Mouse (Mus musculus): Measurements from ENCODE around the gene Gabrg3. TPM values are rescaled to one million over a fixed set of nuclear protein-coding genes. Genes with fewer than 3 reads are reported as not detected.
A peak's percentile ranks its signal among the peaks of the same experiment; 100 is the strongest.

Gabrg3 gene
- polyA plus RNA-seq, 1 experiment from 2014 or later = 8.3 TPM

GRCm38 (mm10) chr7:56914862-56915261, 472.1 kb downstream of the Gabrg3 start:
- Histone ChIP-seq H3K27me3 (ENCODE audit: control insufficient read depth, insufficient read depth, low read depth, low read length) (no peaks in the 10 kb centered on the region), H3K36me3 (ENCODE audit: control insufficient read depth, insufficient read depth, low read length) (no peaks in the 10 kb centered on the region), H3K4me2 (ENCODE audit: low read length) (no peak overlapping the region), H3K9ac (ENCODE audit: low read depth, low read length) (no peak overlapping the region), H3K4me3 (ENCODE audit: low read depth, low read length) (no peak overlapping the region), H3K27ac (ENCODE audit: low read length) (no peak overlapping the region), H3K9me3 (replicated peaks; ENCODE audit: control insufficient read depth, low read length, poor library complexity, severe bottlenecking) (no peaks in the 10 kb centered on the region), H3K4me1 (ENCODE audit: control insufficient read depth, insufficient read depth, low read length) (no peaks in the 10 kb centered on the region)
- 65% methylated on average over 2 of the region's 2 CpGs for WGBS
- peak; percentile 89 for ATAC-seq

- H3K4me2 ChIP-seq (ENCODE audit: low read length) = no peak overlapping the region
- WGBS = 39% methylated on average over 4 of the region's 4 CpGs
- no peak overlapping the region for H3K4me3 ChIP-seq (ENCODE audit: low read depth, low read length)
- ATAC-seq = no peak
- no peak overlapping the region for H3K9ac ChIP-seq (ENCODE audit: low read depth, low read length)
- no peaks in the 10 kb centered on the region for H3K27me3 ChIP-seq (ENCODE audit: control insufficient read depth, insufficient read depth, low read depth, low read length)
- no peaks in the 10 kb centered on the region for H3K9me3 ChIP-seq (replicated peaks; ENCODE audit: control insufficient read depth, low read length, poor library complexity, severe bottlenecking)
- H3K36me3 ChIP-seq (ENCODE audit: control insufficient read depth, insufficient read depth, low read length) = no peaks in the 10 kb centered on the region
- no peak overlapping the region for H3K27ac ChIP-seq (ENCODE audit: low read length)
- no peaks in the 10 kb centered on the region for H3K4me1 ChIP-seq (ENCODE audit: control insufficient read depth, insufficient read depth, low read length)
Observed at GRCm38 (mm10) chr7:56899762-56900161, 487.2 kb downstream of the Gabrg3 start.

- no peak overlapping the region for H3K4me3 ChIP-seq (ENCODE audit: low read depth, low read length)
- H3K4me2 ChIP-seq (ENCODE audit: low read length) = no peak overlapping the region
- H3K9ac ChIP-seq (ENCODE audit: low read depth, low read length) = no peak overlapping the region
- no peaks in the 10 kb centered on the region for H3K27me3 ChIP-seq (ENCODE audit: control insufficient read depth, insufficient read depth, low read depth, low read length)
- no peaks in the 10 kb centered on the region for H3K36me3 ChIP-seq (ENCODE audit: control insufficient read depth, insufficient read depth, low read length)
- no peaks in the 10 kb centered on the region for H3K4me1 ChIP-seq (ENCODE audit: control insufficient read depth, insufficient read depth, low read length)
- no peak overlapping the region for H3K27ac ChIP-seq (ENCODE audit: low read length)
- 83% methylated on average over 1 of the region's 1 CpGs for WGBS
- ATAC-seq = no peak
- peaks cover 4% of the 10 kb centered on the region for H3K9me3 ChIP-seq (replicated peaks; ENCODE audit: control insufficient read depth, low read length, poor library complexity, severe bottlenecking)
Observed at GRCm38 (mm10) chr7:56867314-56868075, 519.5 kb downstream of the Gabrg3 start.

GRCm38 (mm10) chr7:56843565-56843964, 543.4 kb downstream of the Gabrg3 start:
- Histone ChIP-seq H3K4me3 (ENCODE audit: low read depth, low read length) (no peak overlapping the region), H3K9me3 (replicated peaks; ENCODE audit: control insufficient read depth, low read length, poor library complexity, severe bottlenecking) (no peaks in the 10 kb centered on the region), H3K4me1 (ENCODE audit: control insufficient read depth, insufficient read depth, low read length) (no peaks in the 10 kb centered on the region), H3K27ac (ENCODE audit: low read length) (no peak overlapping the region), H3K4me2 (ENCODE audit: low read length) (no peak overlapping the region), H3K36me3 (ENCODE audit: control insufficient read depth, insufficient read depth, low read length) (no peaks in the 10 kb centered on the region), H3K9ac (ENCODE audit: low read depth, low read length) (no peak overlapping the region), H3K27me3 (ENCODE audit: control insufficient read depth, insufficient read depth, low read depth, low read length) (no peaks in the 10 kb centered on the region)
- no peak for ATAC-seq
- 90% methylated on average over 5 of the region's 5 CpGs for WGBS

GRCm38 (mm10) chr7:56825446-56825845, 561.5 kb downstream of the Gabrg3 start:
- Histone ChIP-seq H3K27ac (ENCODE audit: low read length) (no peak overlapping the region), H3K4me1 (ENCODE audit: control insufficient read depth, insufficient read depth, low read length) (no peaks in the 10 kb centered on the region), H3K4me3 (ENCODE audit: low read depth, low read length) (no peak overlapping the region), H3K27me3 (ENCODE audit: control insufficient read depth, insufficient read depth, low read depth, low read length) (no peaks in the 10 kb centered on the region), H3K9me3 (replicated peaks; ENCODE audit: control insufficient read depth, low read length, poor library complexity, severe bottlenecking) (no peaks in the 10 kb centered on the region), H3K36me3 (ENCODE audit: control insufficient read depth, insufficient read depth, low read length) (no peaks in the 10 kb centered on the region), H3K9ac (ENCODE audit: low read depth, low read length) (no peak overlapping the region), H3K4me2 (ENCODE audit: low read length) (no peak overlapping the region)
- WGBS = 88% methylated on average over 6 of the region's 6 CpGs
- ATAC-seq = no peak

GRCm38 (mm10) chr7:56801841-56802240, 585.1 kb downstream of the Gabrg3 start:
- H3K9me3 ChIP-seq (replicated peaks; ENCODE audit: control insufficient read depth, low read length, poor library complexity, severe bottlenecking) = no peaks in the 10 kb centered on the region
- no peak overlapping the region for H3K9ac ChIP-seq (ENCODE audit: low read depth, low read length)
- H3K4me1 ChIP-seq (ENCODE audit: control insufficient read depth, insufficient read depth, low read length) = no peaks in the 10 kb centered on the region
- no peak for ATAC-seq
- no peak overlapping the region for H3K4me2 ChIP-seq (ENCODE audit: low read length)
- no peaks in the 10 kb centered on the region for H3K27me3 ChIP-seq (ENCODE audit: control insufficient read depth, insufficient read depth, low read depth, low read length)
- H3K4me3 ChIP-seq (ENCODE audit: low read depth, low read length) = no peak overlapping the region
- no peaks in the 10 kb centered on the region for H3K36me3 ChIP-seq (ENCODE audit: control insufficient read depth, insufficient read depth, low read length)
- 92% methylated on average over 1 of the region's 1 CpGs for WGBS
- no peak overlapping the region for H3K27ac ChIP-seq (ENCODE audit: low read length)

GRCm38 (mm10) chr7:56779122-56779521, 607.9 kb downstream of the Gabrg3 start:
- no peak overlapping the region for H3K9ac ChIP-seq (ENCODE audit: low read depth, low read length)
- no peaks in the 10 kb centered on the region for H3K9me3 ChIP-seq (replicated peaks; ENCODE audit: control insufficient read depth, low read length, poor library complexity, severe bottlenecking)
- ATAC-seq = no peak
- no peaks in the 10 kb centered on the region for H3K4me1 ChIP-seq (ENCODE audit: control insufficient read depth, insufficient read depth, low read length)
- H3K4me2 ChIP-seq (ENCODE audit: low read length) = no peak overlapping the region
- no peak overlapping the region for H3K27ac ChIP-seq (ENCODE audit: low read length)
- H3K27me3 ChIP-seq (ENCODE audit: control insufficient read depth, insufficient read depth, low read depth, low read length) = no peaks in the 10 kb centered on the region
- no peak overlapping the region for H3K4me3 ChIP-seq (ENCODE audit: low read depth, low read length)
- no peaks in the 10 kb centered on the region for H3K36me3 ChIP-seq (ENCODE audit: control insufficient read depth, insufficient read depth, low read length)
- WGBS = 63% methylated on average over 1 of the region's 1 CpGs

- 55% methylated on average over 4 of the region's 4 CpGs for WGBS
Observed at GRCm38 (mm10) chr7:56768216-56768615, 618.8 kb downstream of the Gabrg3 start.

GRCm38 (mm10) chr7:56767796-56768195, 619.2 kb downstream of the Gabrg3 start:
- Histone ChIP-seq H3K4me2 (ENCODE audit: low read length) (no peak overlapping the region), H3K4me1 (ENCODE audit: control insufficient read depth, insufficient read depth, low read length) (no peaks in the 10 kb centered on the region; the same call in 1 of the 2 replicates), H3K36me3 (ENCODE audit: control insufficient read depth, insufficient read depth, low read length) (no peaks in the 10 kb centered on the region), H3K27ac (ENCODE audit: low read length) (no peak overlapping the region), H3K9me3 (replicated peaks; ENCODE audit: control insufficient read depth, low read length, poor library complexity, severe bottlenecking) (no peaks in the 10 kb centered on the region), H3K27me3 (ENCODE audit: control insufficient read depth, insufficient read depth, low read depth, low read length) (no peaks in the 10 kb centered on the region), H3K4me3 (ENCODE audit: low read depth, low read length) (no peak overlapping the region), H3K9ac (ENCODE audit: low read depth, low read length) (no peak overlapping the region)
- 57% methylated on average over 1 of the region's 1 CpGs for WGBS
- ATAC-seq = no peak

More at GRCm38 (mm10) chr7:56768216-56768615, 618.8 kb downstream of the Gabrg3 start:
- Histone ChIP-seq H3K27ac (ENCODE audit: low read length) (no peak overlapping the region), H3K27me3 (ENCODE audit: control insufficient read depth, insufficient read depth, low read depth, low read length) (no peaks in the 10 kb centered on the region), H3K4me2 (ENCODE audit: low read length) (no peak overlapping the region), H3K4me1 (ENCODE audit: control insufficient read depth, insufficient read depth, low read length) (no peaks in the 10 kb centered on the region; the same call in 1 of the 2 replicates), H3K9ac (ENCODE audit: low read depth, low read length) (no peak overlapping the region), H3K36me3 (ENCODE audit: control insufficient read depth, insufficient read depth, low read length) (no peaks in the 10 kb centered on the region), H3K4me3 (ENCODE audit: low read depth, low read length) (no peak overlapping the region), H3K9me3 (replicated peaks; ENCODE audit: control insufficient read depth, low read length, poor library complexity, severe bottlenecking) (no peaks in the 10 kb centered on the region)
- no peak for ATAC-seq

Data from midbrain, embryonic 16.5 days (tissue).